Mouse (Mus musculus): Measurements from ENCODE around the gene Gm2663. TPM values are rescaled to one million over a fixed set of nuclear protein-coding genes. Genes with fewer than 3 reads are reported as not detected.

The Gm2663 gene
- not detected for polyA plus RNA-seq (2017; shearing (Covaris generic))

GRCm38 (mm10) chr6:40999379-40999778 is at the start of gene Gm2663:
Gene Gm2663, minus strand, starts transcription at chr6:40999479.

GRCm38 (mm10) chr6:41035409-41035808 is 36.1 kb upstream of the Gm2663 start, which contains the start of gene 2210010C04Rik:
Gene 2210010C04Rik, minus strand, starts transcription at chr6:41035509.

GRCm38 (mm10) chr6:40964454-40964853 is 34.8 kb downstream of the Gm2663 start, which contains the start of gene 1810009J06Rik:
Gene 1810009J06Rik, plus strand, starts transcription at chr6:40964754.

GRCm38 (mm10) chr6:40951770-40952169 is 47.5 kb downstream of the Gm2663 start, which contains the start of gene Gm4744:
Gene Gm4744, minus strand, starts transcription at chr6:40951870.

Other genes with a start within 250 kb of the Gm2663 start
- gene Moxd2, start 112.0 kb downstream of the Gm2663 start, polyA plus RNA-seq (2017; shearing (Covaris generic)): not detected
- gene Prss58, start 99.1 kb downstream of the Gm2663 start, polyA plus RNA-seq (2017; shearing (Covaris generic)): not detected
- not detected for gene 1700074P13Rik, start 58.9 kb downstream of the Gm2663 start, polyA plus RNA-seq (2017; shearing (Covaris generic))
- gene Gm4744, start 47.6 kb downstream of the Gm2663 start, polyA plus RNA-seq (2017; shearing (Covaris generic)): not detected
- gene 1810009J06Rik, start 34.7 kb downstream of the Gm2663 start, polyA plus RNA-seq (2017; shearing (Covaris generic)): not detected
- gene 2210010C04Rik, start 36.0 kb upstream of the Gm2663 start, polyA plus RNA-seq (2017; shearing (Covaris generic)): 0.17 TPM

All from effector memory CD4-positive, alpha-beta T cell, adult 7 months (primary cell).